Mouse (Mus musculus): Measurements from ENCODE around the gene Pola2. TPM values are rescaled to one million over a fixed set of nuclear protein-coding genes. Genes with fewer than 3 reads are reported as not detected.

Gene Pola2
- polyA plus RNA-seq, 1 experiment: 45.1 TPM

GRCm38 (mm10) chr19:5998180-5998579 lies 34.2 kb upstream of the Pola2 start:
- Histone ChIP-seq H3K27me3 (ENCODE audit: control insufficient read depth, insufficient read depth, insufficient read length) (no peaks in the 10 kb centered on the region), H3K79me3 (ENCODE audit: low read depth) (no peaks in the 10 kb centered on the region), H3K79me2 (ENCODE audit: control insufficient read depth, insufficient read depth) (no peaks in the 10 kb centered on the region), H3K36me3 (ENCODE audit: control insufficient read depth, insufficient read depth) (peaks cover 22% of the 10 kb centered on the region), H3K4me3 (ENCODE audit: insufficient read depth, poor library complexity, severe bottlenecking) (no peak overlapping the region), H3ac (ENCODE audit: control insufficient read depth, insufficient read length, low read depth) (no peak overlapping the region)
- TF ChIP-seq MAX (IDR thresholded peaks at IDR 0.05): no peak
- no peak for TF ChIP-seq MYOG (IDR thresholded peaks at IDR 0.05; ENCODE audit: control insufficient read depth, extremely low read depth, insufficient read length)
- no peak for TF ChIP-seq CTCF (IDR thresholded peaks at IDR 0.05; ENCODE audit: control insufficient read depth, insufficient read depth, insufficient read length)
- TF ChIP-seq FOSL1 (IDR thresholded peaks at IDR 0.05; ENCODE audit: insufficient read depth, low read length, poor library complexity, severe bottlenecking): no peak
- TF ChIP-seq MYOD1 (IDR thresholded peaks at IDR 0.05; ENCODE audit: control insufficient read depth, insufficient read length, low read depth): no peak
- no peak for TF ChIP-seq CEBPB (IDR thresholded peaks at IDR 0.05; ENCODE audit: low read depth)
- TF ChIP-seq USF1 (IDR thresholded peaks at IDR 0.05; ENCODE audit: low read depth): no peak

DNA sequence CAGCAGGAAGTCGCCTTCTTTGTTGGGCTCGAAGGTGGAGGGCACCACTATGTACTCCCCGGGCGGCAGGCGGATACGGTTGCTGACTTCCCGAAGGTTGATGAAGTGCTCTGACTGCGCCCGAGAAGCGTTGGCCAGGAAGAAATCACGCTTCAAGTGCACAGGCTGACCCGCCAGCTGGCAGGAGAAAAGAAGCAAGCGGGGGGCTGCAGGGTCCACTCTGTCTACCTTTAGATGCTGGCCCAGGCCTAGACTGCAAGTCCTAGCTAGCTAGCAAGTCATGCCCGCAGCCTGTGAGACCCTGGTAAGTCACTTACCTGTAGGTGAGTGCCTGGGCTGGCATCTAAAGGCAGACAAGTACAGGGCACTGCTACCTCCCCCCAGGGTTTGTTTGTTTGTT lies 30.7 kb upstream of the Pola2 start:
- Histone ChIP-seq H3K36me3 (ENCODE audit: control insufficient read depth, insufficient read depth) (peaks cover 25% of the 10 kb centered on the region), H3K4me3 (ENCODE audit: insufficient read depth, poor library complexity, severe bottlenecking) (no peak overlapping the region), H3K79me2 (ENCODE audit: control insufficient read depth, insufficient read depth) (no peaks in the 10 kb centered on the region), H3K27me3 (ENCODE audit: control insufficient read depth, insufficient read depth, insufficient read length) (no peaks in the 10 kb centered on the region), H3ac (ENCODE audit: control insufficient read depth, insufficient read length, low read depth) (no peak overlapping the region), H3K79me3 (ENCODE audit: low read depth) (no peaks in the 10 kb centered on the region)
- TF ChIP-seq MAX (IDR thresholded peaks at IDR 0.05) (no peak), MYOG (IDR thresholded peaks at IDR 0.05; ENCODE audit: control insufficient read depth, extremely low read depth, insufficient read length) (no peak), FOSL1 (IDR thresholded peaks at IDR 0.05; ENCODE audit: insufficient read depth, low read length, poor library complexity, severe bottlenecking) (no peak), USF1 (IDR thresholded peaks at IDR 0.05; ENCODE audit: low read depth) (no peak), CEBPB (IDR thresholded peaks at IDR 0.05; ENCODE audit: low read depth) (no peak), MYOD1 (IDR thresholded peaks at IDR 0.05; ENCODE audit: control insufficient read depth, insufficient read length, low read depth) (no peak), CTCF (IDR thresholded peaks at IDR 0.05; ENCODE audit: control insufficient read depth, insufficient read depth, insufficient read length) (no peak)

DNA sequence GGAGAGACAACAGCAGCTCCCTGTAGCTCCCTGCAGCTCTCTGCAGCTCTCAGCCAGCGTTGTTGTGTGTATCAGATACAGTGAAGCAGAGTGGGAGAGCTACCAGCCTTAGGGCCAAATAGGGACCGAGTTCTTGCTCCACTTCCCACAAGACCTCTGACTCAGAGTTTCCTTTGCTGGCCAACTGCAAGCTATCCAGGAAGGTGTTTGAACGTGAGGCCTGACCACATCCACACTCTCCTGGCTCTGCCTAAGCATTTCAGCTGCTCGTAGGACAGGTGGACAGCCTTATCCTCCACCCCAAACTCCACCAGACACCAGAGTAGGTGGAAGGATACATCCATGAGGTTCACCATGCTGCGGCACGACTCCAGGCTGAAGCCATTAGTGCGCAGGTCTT lies 28.0 kb upstream of the Pola2 start:
- no peaks in the 10 kb centered on the region for H3K27me3 ChIP-seq (ENCODE audit: control insufficient read depth, insufficient read depth, insufficient read length)
- no peak overlapping the region for H3ac ChIP-seq (ENCODE audit: control insufficient read depth, insufficient read length, low read depth)
- H3K79me2 ChIP-seq (ENCODE audit: control insufficient read depth, insufficient read depth): no peaks in the 10 kb centered on the region
- TF ChIP-seq MYOD1 (IDR thresholded peaks at IDR 0.05; ENCODE audit: control insufficient read depth, insufficient read length, low read depth) (peak; percentile 43), CTCF (IDR thresholded peaks at IDR 0.05; ENCODE audit: control insufficient read depth, insufficient read depth, insufficient read length) (no peak), CEBPB (IDR thresholded peaks at IDR 0.05; ENCODE audit: low read depth) (no peak)
- H3K79me3 ChIP-seq (ENCODE audit: low read depth): no peaks in the 10 kb centered on the region
- no peak overlapping the region for H3K4me3 ChIP-seq (ENCODE audit: insufficient read depth, poor library complexity, severe bottlenecking)
- peaks cover 25% of the 10 kb centered on the region for H3K36me3 ChIP-seq (ENCODE audit: control insufficient read depth, insufficient read depth)

- H3K36me3 ChIP-seq (ENCODE audit: control insufficient read depth, insufficient read depth): peaks cover 25% of the 10 kb centered on the region
- H3K79me3 ChIP-seq (ENCODE audit: low read depth): no peaks in the 10 kb centered on the region
- TF ChIP-seq CEBPB (IDR thresholded peaks at IDR 0.05; ENCODE audit: low read depth) (no peak), MAX (IDR thresholded peaks at IDR 0.05) (peak; percentile 29), CTCF (IDR thresholded peaks at IDR 0.05; ENCODE audit: control insufficient read depth, insufficient read depth, insufficient read length) (no peak), USF1 (IDR thresholded peaks at IDR 0.05; ENCODE audit: low read depth) (peak; percentile 60)
- H3K79me2 ChIP-seq (ENCODE audit: control insufficient read depth, insufficient read depth): no peaks in the 10 kb centered on the region
- no peak overlapping the region for H3K4me3 ChIP-seq (ENCODE audit: insufficient read depth, poor library complexity, severe bottlenecking)
- no peak overlapping the region for H3ac ChIP-seq (ENCODE audit: control insufficient read depth, insufficient read length, low read depth)
- H3K27me3 ChIP-seq (ENCODE audit: control insufficient read depth, insufficient read depth, insufficient read length): no peaks in the 10 kb centered on the region
Observed at GRCm38 (mm10) chr19:5991467-5991866, 27.5 kb upstream of the Pola2 start.

- H3K4me3 ChIP-seq (ENCODE audit: insufficient read depth, poor library complexity, severe bottlenecking): no peak overlapping the region
- peaks cover 21% of the 10 kb centered on the region for H3K36me3 ChIP-seq (ENCODE audit: control insufficient read depth, insufficient read depth)
- H3K27me3 ChIP-seq (ENCODE audit: control insufficient read depth, insufficient read depth, insufficient read length): no peaks in the 10 kb centered on the region
- H3ac ChIP-seq (ENCODE audit: control insufficient read depth, insufficient read length, low read depth): no peak overlapping the region
- TF ChIP-seq USF1 (IDR thresholded peaks at IDR 0.05; ENCODE audit: low read depth) (peak; percentile 61), MYOG (IDR thresholded peaks at IDR 0.05; ENCODE audit: control insufficient read depth, extremely low read depth, insufficient read length) (no peak)
- no peaks in the 10 kb centered on the region for H3K79me2 ChIP-seq (ENCODE audit: control insufficient read depth, insufficient read depth)
- no peaks in the 10 kb centered on the region for H3K79me3 ChIP-seq (ENCODE audit: low read depth)
Observed at GRCm38 (mm10) chr19:5990921-5991320, 26.9 kb upstream of the Pola2 start.

- no peak for TF ChIP-seq CTCF (IDR thresholded peaks at IDR 0.05; ENCODE audit: control insufficient read depth, insufficient read depth, insufficient read length)
- no peak for TF ChIP-seq MAX (IDR thresholded peaks at IDR 0.05)
- TF ChIP-seq FOSL1 (IDR thresholded peaks at IDR 0.05; ENCODE audit: insufficient read depth, low read length, poor library complexity, severe bottlenecking): no peak
- no peak for TF ChIP-seq MYOD1 (IDR thresholded peaks at IDR 0.05; ENCODE audit: control insufficient read depth, insufficient read length, low read depth)
- TF ChIP-seq CEBPB (IDR thresholded peaks at IDR 0.05; ENCODE audit: low read depth): no peak
- no peak for TF ChIP-seq MYOG (IDR thresholded peaks at IDR 0.05; ENCODE audit: control insufficient read depth, extremely low read depth, insufficient read length)
- Histone ChIP-seq H3K36me3 (ENCODE audit: control insufficient read depth, insufficient read depth) (peaks cover 19% of the 10 kb centered on the region), H3K27me3 (ENCODE audit: control insufficient read depth, insufficient read depth, insufficient read length) (no peaks in the 10 kb centered on the region), H3ac (ENCODE audit: control insufficient read depth, insufficient read length, low read depth) (no peak overlapping the region), H3K79me2 (ENCODE audit: control insufficient read depth, insufficient read depth) (no peaks in the 10 kb centered on the region), H3K79me3 (ENCODE audit: low read depth) (no peaks in the 10 kb centered on the region), H3K4me3 (ENCODE audit: insufficient read depth, poor library complexity, severe bottlenecking) (no peak overlapping the region)
Observed at GRCm38 (mm10) chr19:5990033-5990432, 26.0 kb upstream of the Pola2 start.
